In genomic region chr6:27264972-27265371, GRCm38 (mm10) we compare ENCODE assay signal across 28 mouse cellular contexts.
DNase-seq lines count a peak whose midpoint lies in the region; ATAC-seq and TF ChIP-seq lines count a peak whose summit lies in the region.
"Had no signal": no experiment of that assay in that cellular context is flagged by ENCODE, and none has a peak within 500 bp of the region (broad histone marks: within the 10 kb centered on the region; RNA-seq: fewer than 3 reads in every experiment).

No protein-coding gene starts in this region.

- TF ChIP-seq CTCF in liver, adult 2 months (IDR thresholded peaks at IDR 0.05; ENCODE audit: low read depth, low read length) = no peak

- ATAC-seq in kidney, embryonic 15.5 days (replicated peaks; ENCODE audit: low FRiP score) = no peak
- ATAC-seq: forebrain, embryonic 14.5 days; forebrain, postnatal 0 days; hindbrain, postnatal 0 days; inflammation-experienced regulatory T-cells, adult 6 months had no signal

- H3K4me3 ChIP-seq in liver, adult 2 months (ENCODE audit: insufficient read depth, low read depth, low read length) = no peak overlapping the region
- H3K4me3 ChIP-seq in kidney, embryonic 15.5 days (replicated peaks) = no peak overlapping the region
- H3K4me3 ChIP-seq: embryonic facial prominence, embryonic 12.5 days; embryonic facial prominence, embryonic 15.5 days; gastrocnemius, adult 2 months; heart, embryonic 12.5 days; heart, embryonic 15.5 days had no signal

- no peaks in the 10 kb centered on the region for H3K36me3 ChIP-seq in liver, adult 2 months (ENCODE audit: control insufficient read depth, insufficient read depth, low read length)
- no peaks in the 10 kb centered on the region for H3K36me3 ChIP-seq in kidney, embryonic 15.5 days
- H3K36me3 ChIP-seq: embryonic facial prominence, embryonic 12.5 days; embryonic facial prominence, embryonic 15.5 days; heart, embryonic 12.5 days; heart, embryonic 15.5 days had no signal

- no peaks in the 10 kb centered on the region for H3K27me3 ChIP-seq in liver, adult 2 months (ENCODE audit: control insufficient read depth, insufficient read depth, low read length)
- H3K27me3 ChIP-seq in kidney, embryonic 15.5 days = no peaks in the 10 kb centered on the region
- H3K27me3 ChIP-seq: CH12.LX; embryonic facial prominence, embryonic 12.5 days; embryonic facial prominence, embryonic 15.5 days; heart, embryonic 12.5 days; heart, embryonic 15.5 days had no signal

- DNase-seq in liver, adult 2 months (ENCODE audit: extremely low read depth, low read depth, low spot score) = peak; percentile 13
- no peak for DNase-seq in liver
- DNase-seq in ZHBTc4 (ENCODE audit: low read depth, low spot score) = peak; percentile 20
- DNase-seq in yolk sac, embryonic 10.5 days (ENCODE audit: low spot score) = peak; percentile 21
- no peak for DNase-seq in thymus, adult 18-20 months
- DNase-seq: adrenal gland, adult 2 months; adrenal gland, postnatal 14 days; B cell, adult 2 months; cerebellum, adult 11 months; cerebellum, adult 2 months; cerebellum, adult 9-11 months; cerebellum, postnatal 25 days; forebrain, postnatal 0 days; gastrocnemius, adult 2 months; gastrocnemius, postnatal 14 days; heart, adult 18-20 months; heart, postnatal 10 days; heart, postnatal 36 days had no signal

- no peak overlapping the region for H3K4me2 ChIP-seq in kidney, embryonic 15.5 days
- H3K4me2 ChIP-seq: embryonic facial prominence, embryonic 12.5 days; embryonic facial prominence, embryonic 15.5 days; heart, embryonic 12.5 days; heart, embryonic 15.5 days; hindbrain, embryonic 14.5 days had no signal

- H3K9me3 ChIP-seq in kidney, embryonic 15.5 days (replicated peaks) = no peaks in the 10 kb centered on the region
- H3K9me3 ChIP-seq: embryonic facial prominence, embryonic 12.5 days; embryonic facial prominence, embryonic 15.5 days; heart, embryonic 12.5 days; heart, embryonic 15.5 days had no signal

- no peak overlapping the region for H3K9ac ChIP-seq in liver, adult 2 months (ENCODE audit: low read depth, low read length)
- no peak overlapping the region for H3K9ac ChIP-seq in kidney, embryonic 15.5 days
- H3K9ac ChIP-seq: embryonic facial prominence, embryonic 12.5 days; embryonic facial prominence, embryonic 15.5 days; forebrain, postnatal 0 days; heart, embryonic 12.5 days; heart, embryonic 15.5 days; hindbrain, embryonic 14.5 days had no signal

- H3K79me2 ChIP-seq in liver, adult 2 months (ENCODE audit: control insufficient read depth, insufficient read depth, low read length) = no peaks in the 10 kb centered on the region

- H3K4me1 ChIP-seq in liver, adult 2 months (ENCODE audit: control insufficient read depth, insufficient read depth, low read length) = no peaks in the 10 kb centered on the region
- no peaks in the 10 kb centered on the region for H3K4me1 ChIP-seq in kidney, embryonic 15.5 days
- H3K4me1 ChIP-seq: embryonic facial prominence, embryonic 12.5 days; embryonic facial prominence, embryonic 15.5 days; heart, embryonic 12.5 days; heart, embryonic 15.5 days had no signal

- no peak for TF ChIP-seq POLR2A in liver, adult 2 months (IDR thresholded peaks at IDR 0.05; ENCODE audit: extremely low read depth, insufficient read depth, low read length)

- no peak overlapping the region for H3K27ac ChIP-seq in liver, adult 2 months (replicated peaks; ENCODE audit: insufficient read depth, low read depth, low read length)
- H3K27ac ChIP-seq in kidney, embryonic 15.5 days = no peak overlapping the region
- H3K27ac ChIP-seq: embryonic facial prominence, embryonic 12.5 days; embryonic facial prominence, embryonic 15.5 days; gastrocnemius, adult 2 months; heart, embryonic 15.5 days; hindbrain, embryonic 14.5 days; hindbrain, postnatal 0 days had no signal

Comparison
In these comparisons a context has a peak if more than half of its experiments do, and no peak if none do; other contexts are left out.
1. DNase-seq: peak in liver, adult 2 months (single experiment), ZHBTc4 (single experiment) and yolk sac, embryonic 10.5 days (single experiment); none in liver (single experiment) and thymus, adult 18-20 months (0 of 2).